Mouse (Mus musculus): ENCODE results near the gene Map2.

DNA sequence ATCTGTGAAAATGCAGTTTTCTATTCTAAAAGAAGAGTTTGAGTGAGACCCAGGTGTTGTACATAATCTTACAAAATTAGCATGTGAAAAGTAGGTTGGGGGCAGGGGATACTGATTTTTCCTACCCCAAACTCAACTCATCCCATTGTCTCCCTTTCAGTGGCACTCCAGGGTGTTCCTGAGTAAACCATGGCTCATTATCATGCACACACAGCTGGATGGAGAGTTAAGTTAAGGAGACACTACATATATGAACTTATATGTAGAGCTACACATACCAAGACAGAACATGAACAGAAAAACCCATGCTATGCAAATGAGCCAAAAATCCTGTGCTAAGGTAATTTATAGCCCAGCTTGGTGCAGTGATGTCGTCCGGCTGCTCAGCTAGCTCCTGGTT is 267.8 kb downstream of the Map2 start:
- TF ChIP-seq CTCF (IDR thresholded peaks at IDR 0.05; ENCODE audit: low read depth, low read length) (no peak), POLR2A (IDR thresholded peaks at IDR 0.05; ENCODE audit: borderline replicate concordance, low read depth, low read length) (no peak)

Data from bone marrow macrophage, adult 2 months (primary cell).